Mouse (Mus musculus): ENCODE measurements around the gene Dse.
"Not testable (repeated sequence)": the region's sequence is repeated elsewhere in the genome, so short reads cannot be mapped to it uniquely, and the experiment has no call there.

Gene Dse

GRCm38 (mm10) chr10:34207503-34207850 is at the start of gene Dse:
Dse (minus strand) TSS chr10:34207715.
- DNase-seq (ENCODE audit: low spot score in 2 of 2): no peak

- not testable (repeated sequence) for DNase-seq (ENCODE audit: low spot score in 2 of 2)
Measured at GRCm38 (mm10) chr10:34252833-34253232, 45.3 kb upstream of the Dse start.

- no peak for DNase-seq (ENCODE audit: low spot score in 2 of 2)
Measured at GRCm38 (mm10) chr10:34249594-34249993, 42.1 kb upstream of the Dse start.

GRCm38 (mm10) chr10:34247757-34248156 is 40.2 kb upstream of the Dse start:
- no peak for DNase-seq (ENCODE audit: low spot score in 2 of 2)

- peak in 1 of 2 experiments; percentile 27 for DNase-seq (ENCODE audit: low spot score in 2 of 2)
Measured at GRCm38 (mm10) chr10:34246106-34246505, 38.6 kb upstream of the Dse start.

- DNase-seq (ENCODE audit: low spot score in 2 of 2): no peak
Measured at GRCm38 (mm10) chr10:34244745-34245144, 37.2 kb upstream of the Dse start.

- DNase-seq (ENCODE audit: low spot score in 2 of 2): no peak
Measured at GRCm38 (mm10) chr10:34238536-34238935, 31.0 kb upstream of the Dse start.

GRCm38 (mm10) chr10:34236569-34236968 is 29.1 kb upstream of the Dse start:
- DNase-seq (ENCODE audit: low spot score in 2 of 2): no peak

- no peak for DNase-seq (ENCODE audit: low spot score in 2 of 2)
Measured at GRCm38 (mm10) chr10:34235384-34235783, 27.9 kb upstream of the Dse start.

GRCm38 (mm10) chr10:34233931-34234745 is 26.6 kb upstream of the Dse start:
- DNase-seq (ENCODE audit: low spot score in 2 of 2): no peak

- no peak for DNase-seq (ENCODE audit: low spot score in 2 of 2)
Measured at GRCm38 (mm10) chr10:34233418-34233817, 25.9 kb upstream of the Dse start.

GRCm38 (mm10) chr10:34230121-34230675 is 22.7 kb upstream of the Dse start:
- DNase-seq (ENCODE audit: low spot score in 2 of 2): no peak

GRCm38 (mm10) chr10:34229491-34229890 is 22.0 kb upstream of the Dse start:
- DNase-seq (ENCODE audit: low spot score in 2 of 2): no peak

GRCm38 (mm10) chr10:34223660-34224059 is 16.1 kb upstream of the Dse start:
- no peak for DNase-seq (ENCODE audit: low spot score in 2 of 2)

- DNase-seq (ENCODE audit: low spot score in 2 of 2): no peak
Measured at GRCm38 (mm10) chr10:34221909-34222620, 14.6 kb upstream of the Dse start.

GRCm38 (mm10) chr10:34218191-34218590 is 10.7 kb upstream of the Dse start:
- no peak for DNase-seq (ENCODE audit: low spot score in 2 of 2)

GRCm38 (mm10) chr10:34215667-34216066 is 8.2 kb upstream of the Dse start:
- no peak for DNase-seq (ENCODE audit: low spot score in 2 of 2)

- DNase-seq (ENCODE audit: low spot score in 2 of 2): peak in 1 of 2 experiments; percentile 19
Measured at GRCm38 (mm10) chr10:34209951-34210350, 2.4 kb upstream of the Dse start.

GRCm38 (mm10) chr10:34208031-34208430 is 516 bp upstream of the Dse start:
- no peak for DNase-seq (ENCODE audit: low spot score in 2 of 2)

- peak; percentile 74 to 77 for DNase-seq (ENCODE audit: low spot score in 2 of 2)
Measured at GRCm38 (mm10) chr10:34206783-34207502, 572 bp downstream of the Dse start.

GRCm38 (mm10) chr10:34206436-34206782 is 1.1 kb downstream of the Dse start:
- DNase-seq (ENCODE audit: low spot score in 2 of 2): peak; percentile 50 to 53

GRCm38 (mm10) chr10:34205825-34206224 is 1.7 kb downstream of the Dse start:
- no peak for DNase-seq (ENCODE audit: low spot score in 2 of 2)

Measured in heart, adult 9 months (tissue).